Mouse (Mus musculus): ENCODE data around the gene Sox9. TPM values are rescaled to one million over a fixed set of nuclear protein-coding genes. Genes with fewer than 3 reads are reported as not detected.

Gene Sox9
- total and polyA plus RNA-seq, 3 experiments = not detected

DNA sequence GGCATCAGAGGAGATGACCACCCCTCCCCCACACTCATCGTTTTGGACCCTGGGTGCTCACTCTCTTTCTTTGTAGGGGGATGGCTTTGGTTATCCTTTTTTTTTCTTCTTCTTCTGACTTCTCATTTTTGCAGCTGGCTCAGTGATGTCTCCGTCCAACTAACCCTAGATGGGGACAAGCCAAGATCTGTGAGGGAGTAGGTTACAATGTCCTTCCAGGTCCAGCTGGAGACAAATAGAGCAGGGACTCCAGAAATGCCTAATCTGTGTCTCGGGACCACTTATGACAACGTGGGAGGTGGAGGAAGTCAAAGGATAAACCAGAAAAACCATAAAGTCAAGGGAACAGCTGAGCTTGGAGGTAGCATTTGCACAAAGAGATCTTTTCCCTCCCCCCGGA lies 14.4 kb downstream of the Sox9 start:
- Histone ChIP-seq H3K79me2 (ENCODE audit: control insufficient read depth, insufficient read depth, low read length, poor library complexity) (no peaks in the 10 kb centered on the region), H3K27ac (ENCODE audit: control insufficient read depth, low read depth, low read length) (no peak overlapping the region), H3K36me3 (ENCODE audit: control insufficient read depth in 1 of 2, insufficient read depth in 2 of 2, low read length in 2 of 2) (no peaks in the 10 kb centered on the region), H3K9ac (ENCODE audit: control insufficient read depth, low read depth, low read length, poor library complexity, severe bottlenecking) (no peak overlapping the region), H3K9me3 (replicated peaks; ENCODE audit: insufficient read depth, low read length) (no peaks in the 10 kb centered on the region), H3K4me3 (ENCODE audit: control insufficient read depth in 1 of 2, insufficient read depth in 1 of 2, low read depth in 2 of 2, low read length in 2 of 2) (no peak overlapping the region), H3K27me3 (ENCODE audit: control insufficient read depth in 1 of 2, insufficient read depth in 2 of 2, low read length in 2 of 2) (no peaks in the 10 kb centered on the region), H3K4me1 (ENCODE audit: control insufficient read depth in 1 of 2, insufficient read depth in 2 of 2, low read length in 2 of 2) (no peaks in the 10 kb centered on the region)
- no peak for DNase-seq (ENCODE audit: low read depth, low spot score)
- TF ChIP-seq USF1 (IDR thresholded peaks at IDR 0.05; ENCODE audit: low read depth, low read length) (no peak), POLR2A (IDR thresholded peaks at IDR 0.05; ENCODE audit: control insufficient read depth in 1 of 2, insufficient read depth in 1 of 2, low read depth in 1 of 2, low read length in 2 of 2, poor library complexity in 1 of 2) (no peak), MYC (IDR thresholded peaks at IDR 0.05; ENCODE audit: low read depth, low read length) (no peak), ETS1 (IDR thresholded peaks at IDR 0.05; ENCODE audit: low read depth, low read length) (no peak), EP300 (IDR thresholded peaks at IDR 0.05; ENCODE audit: low read depth in 1 of 2, low read length in 2 of 2) (no peak), TAL1 (IDR thresholded peaks at IDR 0.05; ENCODE audit: low read length) (no peak), BHLHE40 (IDR thresholded peaks at IDR 0.05; ENCODE audit: borderline replicate concordance, low read depth, low read length) (no peak), TBP (IDR thresholded peaks at IDR 0.05; ENCODE audit: low read depth, low read length) (no peak)

DNA sequence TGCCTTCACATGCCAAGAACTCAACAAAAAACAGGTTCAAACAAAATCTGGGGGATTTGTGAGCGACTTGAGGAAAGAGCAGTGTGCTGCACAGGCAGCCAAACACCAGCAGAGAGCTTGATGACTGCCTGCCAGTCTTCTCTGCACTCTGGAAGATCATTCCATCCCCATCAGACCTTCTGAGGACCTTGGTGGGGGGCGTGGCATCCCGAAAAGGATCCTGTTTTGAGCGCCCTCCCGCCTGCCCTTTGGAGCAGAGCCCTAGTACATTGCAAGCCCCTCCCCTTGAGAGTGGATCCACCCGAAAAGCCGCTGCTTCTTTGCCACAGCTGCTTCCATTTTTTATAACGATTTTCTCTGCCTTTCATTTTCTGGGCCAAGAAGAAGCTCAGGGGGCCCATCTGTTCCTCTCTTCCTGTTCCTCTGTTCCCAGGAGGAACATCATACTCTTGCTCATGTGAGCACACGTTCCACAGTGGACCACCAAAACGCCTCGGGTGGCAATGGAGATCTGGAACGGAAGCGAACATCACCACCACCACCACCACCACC lies 16.9 kb downstream of the Sox9 start:
- DNase-seq (ENCODE audit: low read depth, low spot score) = no peak
- no peak overlapping the region for H3K4me3 ChIP-seq (ENCODE audit: control insufficient read depth in 1 of 2, insufficient read depth in 1 of 2, low read depth in 2 of 2, low read length in 2 of 2)
- no peak overlapping the region for H3K27ac ChIP-seq (ENCODE audit: control insufficient read depth, low read depth, low read length)
- H3K36me3 ChIP-seq (ENCODE audit: control insufficient read depth in 1 of 2, insufficient read depth in 2 of 2, low read length in 2 of 2) = no peaks in the 10 kb centered on the region
- no peak overlapping the region for H3K9ac ChIP-seq (ENCODE audit: control insufficient read depth, low read depth, low read length, poor library complexity, severe bottlenecking)
- no peak for TF ChIP-seq E2F4 (IDR thresholded peaks at IDR 0.05; ENCODE audit: borderline replicate concordance, low read depth, low read length)
- TF ChIP-seq RCOR1 (IDR thresholded peaks at IDR 0.05; ENCODE audit: low read depth, low read length) = no peak
- no peak for TF ChIP-seq ZC3H11A (IDR thresholded peaks at IDR 0.05; ENCODE audit: low read depth, low read length)
- no peak for TF ChIP-seq MEF2A (IDR thresholded peaks at IDR 0.05; ENCODE audit: extremely low read depth, insufficient replicate concordance, low read depth, low read length, poor library complexity, severe bottlenecking)
- TF ChIP-seq CHD1 (IDR thresholded peaks at IDR 0.05; ENCODE audit: low read depth, low read length) = no peak
- no peak for TF ChIP-seq CTCF (IDR thresholded peaks at IDR 0.05 in 2 of 3, conservative IDR thresholded peaks at IDR 0.05 in 1 of 3; ENCODE audit: control insufficient read depth in 1 of 3, insufficient read depth in 1 of 3, low read depth in 2 of 3, low read length in 3 of 3, poor library complexity in 1 of 3, severe bottlenecking in 1 of 3)
- TF ChIP-seq MYC (IDR thresholded peaks at IDR 0.05; ENCODE audit: low read depth, low read length) = no peak
- no peak for TF ChIP-seq ETS1 (IDR thresholded peaks at IDR 0.05; ENCODE audit: low read depth, low read length)
- TF ChIP-seq RAD21 (IDR thresholded peaks at IDR 0.05; ENCODE audit: low read depth, low read length) = no peak
- no peak for TF ChIP-seq EP300 (IDR thresholded peaks at IDR 0.05; ENCODE audit: low read depth in 1 of 2, low read length in 2 of 2)
- no peak for TF ChIP-seq MYB (IDR thresholded peaks at IDR 0.05; ENCODE audit: low read depth, low read length)
- TF ChIP-seq TAL1 (IDR thresholded peaks at IDR 0.05; ENCODE audit: low read length) = no peak
- no peak for TF ChIP-seq NRF1 (IDR thresholded peaks at IDR 0.05; ENCODE audit: insufficient read depth, low read depth, low read length, poor library complexity, severe bottlenecking)
- no peaks in the 10 kb centered on the region for H3K9me3 ChIP-seq (replicated peaks; ENCODE audit: insufficient read depth, low read length)
- no peaks in the 10 kb centered on the region for H3K79me2 ChIP-seq (ENCODE audit: control insufficient read depth, insufficient read depth, low read length, poor library complexity)
- no peaks in the 10 kb centered on the region for H3K27me3 ChIP-seq (ENCODE audit: control insufficient read depth in 1 of 2, insufficient read depth in 2 of 2, low read length in 2 of 2)
- H3K4me1 ChIP-seq (ENCODE audit: control insufficient read depth in 1 of 2, insufficient read depth in 2 of 2, low read length in 2 of 2) = no peaks in the 10 kb centered on the region
